Mouse (Mus musculus): Measurements from ENCODE around the gene Bace1.
A peak's percentile ranks its signal among the peaks of the same experiment; 100 is the strongest.

Bace1 gene

DNA sequence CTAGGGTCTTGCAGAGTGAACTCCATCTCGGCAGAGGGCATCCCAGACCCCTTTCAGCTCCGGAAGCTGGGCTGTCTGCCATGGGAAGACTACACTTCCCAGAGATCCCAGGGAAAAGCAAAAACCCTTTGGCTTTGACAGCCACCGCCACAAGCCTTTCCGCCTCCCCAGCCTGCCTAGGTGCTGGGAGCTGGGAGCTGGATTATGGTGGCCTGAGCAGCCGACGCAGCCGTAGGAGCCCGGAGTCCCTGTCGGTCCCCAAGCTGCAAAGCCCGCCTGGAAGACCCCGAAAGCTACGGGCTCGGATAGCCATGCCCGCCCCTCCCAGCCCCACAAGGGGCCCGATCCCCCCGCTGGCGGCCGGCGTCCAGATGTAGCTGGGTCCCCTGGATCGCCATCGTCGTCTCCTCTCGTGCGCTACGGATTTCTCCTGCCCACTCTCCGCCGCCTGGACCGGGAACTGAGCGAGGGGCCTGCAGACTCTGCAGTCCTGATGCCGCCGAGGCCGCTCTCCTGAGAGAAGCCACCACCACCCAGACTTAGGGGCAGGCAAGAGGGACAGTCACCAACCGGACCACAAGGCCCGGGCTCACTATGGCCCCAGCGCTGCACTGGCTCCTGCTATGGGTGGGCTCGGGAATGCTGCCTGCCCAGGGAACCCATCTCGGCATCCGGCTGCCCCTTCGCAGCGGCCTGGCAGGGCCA lies at the start of gene Bace1:
Bace1 (plus strand) TSS at position 147 of the 705 bp plus-strand sequence.
- DNase-seq, result peak; percentile 87 to 93

DNA sequence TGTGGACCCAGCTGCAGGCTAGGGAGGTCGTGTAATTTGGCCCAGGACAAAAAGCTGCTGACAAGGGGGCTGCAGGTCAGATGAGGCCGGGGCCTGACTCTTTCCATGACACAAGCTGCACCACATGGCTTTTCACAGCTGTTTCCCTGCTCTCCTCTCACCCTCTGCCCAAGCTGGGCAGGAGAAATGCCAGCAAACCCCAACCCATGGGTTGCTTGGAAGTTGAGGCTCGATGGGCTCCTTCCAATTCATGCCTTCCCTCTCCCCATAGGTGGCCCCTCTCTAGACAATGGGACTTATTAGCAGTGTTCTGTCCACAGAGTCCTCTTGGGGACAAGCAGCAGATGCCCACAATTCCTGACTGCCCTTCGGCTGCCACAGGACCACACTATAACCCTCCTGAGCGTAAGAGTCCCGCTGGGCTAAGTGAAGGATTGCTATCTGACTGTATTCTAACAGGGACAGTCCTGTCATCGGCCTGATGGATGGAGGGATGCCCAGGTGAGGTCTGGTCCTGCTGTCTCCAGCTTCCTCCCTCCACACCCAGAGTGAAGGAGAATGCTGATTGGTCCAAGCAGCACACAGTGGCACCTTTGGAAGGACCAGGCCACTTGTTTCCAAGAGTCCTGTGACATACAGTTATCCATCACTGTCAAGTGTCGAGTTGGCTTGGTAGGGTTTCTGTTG lies 46.8 kb upstream of the Bace1 start:
- no peak for DNase-seq

DNA sequence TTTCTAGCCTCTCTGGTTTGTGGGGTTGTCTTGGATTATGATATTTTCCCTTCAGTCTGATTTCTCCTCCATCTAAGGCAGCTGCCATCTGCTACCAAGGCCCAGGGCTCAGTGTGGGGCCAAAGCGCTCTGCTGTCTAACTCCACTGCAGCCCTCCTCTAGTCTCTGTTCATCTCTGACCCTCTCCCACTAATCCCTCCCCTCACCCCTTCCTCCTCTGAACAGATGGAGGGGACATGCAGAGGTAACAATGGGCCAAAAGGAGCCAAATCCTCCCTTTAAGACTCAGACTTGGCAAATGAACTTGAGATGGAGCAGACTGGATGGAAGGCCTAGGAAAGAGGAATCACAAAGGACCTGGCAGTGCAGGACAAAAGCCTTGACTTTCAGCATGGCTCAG lies 46.1 kb upstream of the Bace1 start:
- no peak for DNase-seq

DNA sequence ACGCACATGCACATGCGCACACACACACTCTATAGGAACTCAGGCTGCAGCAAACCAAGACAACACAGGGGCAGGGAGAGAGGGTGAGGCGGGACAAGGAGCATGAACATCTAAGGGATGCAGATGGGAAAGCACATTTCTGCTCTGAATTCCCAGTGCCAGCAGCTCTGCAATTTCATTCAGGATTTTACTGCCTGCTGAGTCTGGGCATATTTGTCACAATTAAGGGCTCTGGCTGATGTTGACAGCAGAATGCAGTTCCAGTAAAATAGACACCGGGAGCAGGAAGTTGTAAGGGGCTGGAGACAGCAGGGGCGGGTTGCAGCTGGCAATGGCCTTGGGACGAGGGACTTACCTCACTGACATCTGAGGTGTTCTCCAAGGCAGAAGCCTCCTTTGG lies 44.7 kb upstream of the Bace1 start:
- DNase-seq, result no peak

DNA sequence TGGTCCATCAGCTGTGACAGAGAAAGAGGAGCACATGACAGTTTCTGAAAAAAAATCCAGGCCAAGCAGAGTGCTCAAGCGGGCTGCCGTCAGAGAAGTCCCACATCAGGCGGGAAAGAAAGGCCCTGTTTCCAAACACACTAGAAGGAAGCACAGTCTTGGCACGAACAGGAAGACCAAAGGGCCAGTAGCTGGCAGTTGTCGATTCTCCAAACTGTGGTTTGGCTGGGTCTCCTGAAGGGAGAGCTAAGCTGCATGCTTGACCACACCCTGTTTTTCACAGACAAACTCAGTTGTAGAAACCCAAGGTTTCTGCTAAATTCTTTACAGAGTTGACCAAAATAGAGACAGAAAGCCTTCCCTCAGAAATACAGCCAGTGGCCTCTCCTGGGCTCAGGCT lies 42.7 kb upstream of the Bace1 start:
- no peak for DNase-seq

DNA sequence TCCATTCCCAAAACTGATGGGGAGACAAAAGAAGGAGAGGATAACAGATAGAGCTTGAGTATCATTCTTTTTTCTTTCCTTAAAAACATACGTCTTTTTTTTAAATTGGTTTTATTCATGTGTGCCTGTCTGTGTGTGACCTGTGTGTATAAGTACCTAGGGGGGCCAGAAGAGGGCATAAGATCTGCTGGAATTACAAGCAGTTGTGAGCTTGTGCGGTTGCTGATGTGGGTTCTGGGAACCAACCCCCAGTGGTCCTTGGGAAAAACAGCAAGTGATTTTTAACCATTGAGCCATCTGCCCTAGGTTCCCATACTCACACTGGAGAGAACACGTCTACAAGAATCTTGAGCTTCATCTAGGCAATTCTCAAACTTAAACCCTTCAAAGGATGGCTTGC lies 41.1 kb upstream of the Bace1 start:
- DNase-seq, result no peak

DNA sequence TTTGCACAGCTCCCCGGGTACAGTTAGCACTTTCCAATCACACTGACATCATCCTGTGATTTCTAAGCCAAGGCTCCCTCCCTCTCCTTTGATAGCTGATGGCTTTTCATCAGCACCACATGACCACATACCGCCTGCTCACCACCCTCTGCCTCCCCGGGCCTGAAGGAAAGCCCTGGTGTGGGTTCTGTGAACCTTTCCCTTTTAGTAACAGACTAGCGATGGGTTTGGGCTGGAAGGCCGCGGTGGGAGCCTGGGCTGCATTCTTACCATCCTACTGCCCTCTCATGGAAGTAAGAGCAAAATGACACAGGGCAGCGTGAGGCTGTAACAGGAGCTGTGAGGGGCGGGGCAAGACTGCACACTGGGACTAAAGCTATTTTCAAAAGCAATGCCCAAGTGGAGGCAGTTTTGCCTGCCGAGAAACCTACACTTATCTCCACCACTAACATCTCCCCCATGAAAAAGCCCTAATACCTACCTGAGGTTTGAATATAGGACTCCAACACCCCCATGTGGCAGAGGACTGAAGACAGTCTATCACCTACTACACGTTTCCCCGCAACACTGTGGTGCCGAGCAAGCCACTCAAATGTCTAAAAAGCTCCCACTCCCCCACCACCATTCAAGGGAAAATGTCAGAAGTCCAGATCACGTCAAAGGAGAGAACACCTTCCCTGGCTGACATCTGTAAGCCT lies 39.8 kb upstream of the Bace1 start:
- peak; percentile 64 to 76 for DNase-seq

DNA sequence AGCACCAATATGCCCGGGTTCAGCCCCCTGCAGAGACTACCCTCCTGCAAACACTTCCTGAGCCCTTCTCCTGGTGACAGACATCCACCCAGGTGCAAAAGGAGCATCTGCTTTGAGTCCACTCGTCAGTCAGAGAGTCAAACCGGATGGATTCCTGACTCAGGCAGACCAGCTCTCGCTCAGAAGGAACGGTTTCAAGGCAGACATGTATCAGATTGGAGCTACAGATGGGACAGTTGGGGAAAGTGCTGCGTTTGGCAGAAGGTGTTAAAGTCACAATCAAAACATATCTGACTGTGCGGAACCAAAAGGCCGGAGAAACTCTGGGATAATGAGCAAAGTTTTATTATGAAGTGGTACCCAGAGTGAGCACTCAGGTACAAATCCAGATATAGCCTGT lies 39.0 kb upstream of the Bace1 start:
- no peak for DNase-seq

DNA sequence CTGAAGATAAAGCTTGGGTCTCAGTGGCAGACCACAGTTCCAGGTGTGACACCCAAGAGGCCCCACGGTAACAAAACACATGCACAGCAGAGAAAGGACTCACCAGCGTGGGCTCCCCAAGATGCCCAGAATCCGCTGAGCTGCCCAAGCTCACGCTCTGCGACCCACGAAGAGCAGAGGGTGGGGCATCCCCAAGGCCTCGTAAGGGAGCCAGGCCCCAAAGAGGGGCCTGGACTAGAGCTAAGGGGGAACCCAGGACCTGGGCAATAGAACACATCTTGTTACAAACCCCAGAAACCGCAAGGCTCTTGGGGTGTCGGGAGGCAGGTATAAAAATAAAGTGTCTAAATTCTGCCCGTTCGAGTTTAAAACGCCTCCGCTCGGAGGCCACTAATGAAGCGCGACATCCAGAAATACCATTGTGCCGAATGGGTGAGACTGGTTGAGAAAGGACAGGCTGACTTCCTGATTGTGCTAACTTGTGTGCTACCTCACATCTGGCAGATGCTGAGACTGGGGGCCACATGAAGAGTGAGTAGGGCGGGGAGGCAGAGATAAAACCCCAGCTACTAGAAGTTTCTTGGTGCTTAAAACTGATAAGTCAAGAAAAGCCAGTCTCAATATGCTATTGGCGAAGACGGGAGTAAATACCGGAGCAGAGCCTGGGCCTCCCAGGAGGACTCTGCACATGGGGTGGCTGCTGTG lies 35.2 kb upstream of the Bace1 start:
- DNase-seq, result no peak

DNA sequence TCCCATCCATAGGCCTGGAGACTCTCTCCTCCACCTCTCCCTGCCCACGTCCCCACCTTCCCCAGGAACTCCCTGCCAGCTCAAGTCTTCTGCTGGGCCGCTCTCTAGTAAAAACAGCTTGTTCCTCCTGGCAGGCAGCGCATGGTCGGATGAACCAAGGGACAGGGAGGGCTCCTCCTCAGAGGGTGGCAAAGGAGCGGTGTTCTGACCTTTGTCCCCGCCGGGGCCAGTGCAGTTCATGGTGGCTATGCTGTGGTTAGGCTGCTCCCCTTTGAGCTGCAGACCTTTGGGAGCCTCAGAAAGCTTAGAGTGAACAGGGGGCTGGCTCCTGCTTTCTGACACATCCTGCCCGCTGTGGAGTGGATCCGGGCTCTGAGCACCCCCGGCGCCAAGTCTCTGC lies 31.5 kb upstream of the Bace1 start:
- peak; percentile 40 to 62 for DNase-seq

DNA sequence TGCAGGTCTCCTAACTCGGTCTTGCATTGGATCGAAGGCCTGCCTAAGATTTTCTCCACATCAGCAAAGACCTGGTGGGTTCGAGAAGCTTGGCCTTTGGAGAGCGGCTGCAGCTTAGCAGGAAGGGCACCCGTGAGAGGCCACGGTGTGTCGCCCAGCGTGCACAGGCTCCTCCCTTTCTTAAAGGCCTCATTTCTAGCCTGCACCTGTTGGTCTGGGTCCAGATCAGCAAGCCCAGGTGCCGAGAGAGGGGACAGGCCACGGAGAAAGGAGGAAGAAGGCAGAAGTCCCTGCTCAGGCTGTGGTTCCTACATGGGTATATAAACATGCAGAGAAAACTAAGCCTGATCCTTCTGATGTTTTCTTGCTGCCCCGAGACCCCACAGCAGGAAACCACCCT lies 31.0 kb upstream of the Bace1 start:
- peak in 1 of 2 experiments; percentile 27 for DNase-seq

DNA sequence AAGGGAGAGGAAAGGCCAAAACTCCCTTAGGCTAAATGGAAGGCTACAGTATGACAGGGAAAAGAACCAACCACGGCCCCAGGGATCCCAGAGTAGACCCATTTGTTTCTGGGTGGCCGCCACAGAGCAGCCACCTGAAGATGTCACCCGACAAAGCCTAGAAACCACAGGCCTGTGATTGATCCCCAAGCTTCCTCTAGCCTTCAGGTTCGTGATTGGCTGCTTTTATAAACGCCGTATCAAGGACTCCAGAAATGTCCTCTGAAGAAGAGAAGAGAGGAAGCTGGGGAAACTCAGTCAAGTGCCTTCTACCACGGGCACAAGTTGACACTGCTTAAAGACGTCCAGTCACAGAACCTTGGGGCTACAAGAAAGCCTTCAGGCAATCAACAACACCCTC lies 30.6 kb upstream of the Bace1 start:
- no peak for DNase-seq

DNA sequence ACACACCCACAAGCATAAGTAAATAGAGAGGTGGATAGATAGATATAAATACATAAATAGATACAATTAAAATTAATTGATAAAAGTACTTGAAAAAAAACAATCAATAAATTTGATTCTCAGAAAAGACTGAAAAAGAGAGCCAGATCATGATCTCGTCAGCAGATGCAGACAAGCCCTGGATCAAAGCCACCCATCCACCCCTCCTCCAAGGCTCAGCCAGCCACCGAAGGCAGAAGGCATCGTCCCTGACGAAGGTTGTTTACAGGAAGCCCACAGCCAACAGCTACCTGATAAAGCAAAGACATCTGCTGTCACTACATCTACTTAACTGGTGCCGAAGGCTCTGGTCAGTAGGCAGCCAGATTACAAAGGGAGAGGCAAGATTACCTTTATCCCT lies 26.4 kb upstream of the Bace1 start:
- DNase-seq, result no peak

DNA sequence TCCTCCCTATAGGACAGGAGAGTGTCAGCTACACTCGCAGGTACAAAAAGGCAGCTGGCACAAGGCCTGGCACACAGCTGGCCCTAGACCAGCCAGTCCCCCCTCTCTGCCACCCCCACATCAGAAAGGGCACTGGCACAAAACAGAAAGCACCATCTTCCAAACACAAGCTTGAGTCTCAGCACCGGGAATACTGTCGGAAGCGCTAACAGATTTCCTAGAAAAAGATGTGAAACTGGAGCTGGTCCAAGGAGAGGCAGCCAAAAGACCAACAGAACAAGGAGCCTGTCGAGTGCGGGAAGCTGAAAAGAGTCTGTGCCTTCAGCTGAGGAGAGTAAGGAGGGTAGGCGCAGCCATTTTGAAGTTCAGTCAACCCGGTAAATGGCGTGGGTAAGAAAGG lies 23.3 kb upstream of the Bace1 start:
- DNase-seq, result peak in 1 of 2 experiments; percentile 26

DNA sequence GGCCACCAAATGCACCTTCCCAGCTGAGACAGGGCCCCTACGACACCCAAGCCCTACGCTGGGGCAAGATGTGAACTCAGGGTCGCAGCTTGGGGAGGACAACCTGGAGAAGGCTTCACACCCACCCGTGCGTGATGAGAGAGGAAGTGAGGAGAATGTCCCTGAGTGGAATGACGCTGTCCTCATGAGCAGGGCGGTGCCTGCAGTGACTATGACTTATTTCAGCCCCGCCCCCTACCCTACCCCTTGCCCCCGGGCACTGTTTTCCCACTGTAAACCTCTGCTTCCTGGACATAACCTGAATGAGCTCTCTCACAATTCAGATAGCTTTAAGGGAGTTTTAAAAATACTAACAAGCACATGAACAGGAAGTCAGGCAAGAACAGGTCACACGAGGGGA lies 22.9 kb upstream of the Bace1 start:
- no peak for DNase-seq

DNA sequence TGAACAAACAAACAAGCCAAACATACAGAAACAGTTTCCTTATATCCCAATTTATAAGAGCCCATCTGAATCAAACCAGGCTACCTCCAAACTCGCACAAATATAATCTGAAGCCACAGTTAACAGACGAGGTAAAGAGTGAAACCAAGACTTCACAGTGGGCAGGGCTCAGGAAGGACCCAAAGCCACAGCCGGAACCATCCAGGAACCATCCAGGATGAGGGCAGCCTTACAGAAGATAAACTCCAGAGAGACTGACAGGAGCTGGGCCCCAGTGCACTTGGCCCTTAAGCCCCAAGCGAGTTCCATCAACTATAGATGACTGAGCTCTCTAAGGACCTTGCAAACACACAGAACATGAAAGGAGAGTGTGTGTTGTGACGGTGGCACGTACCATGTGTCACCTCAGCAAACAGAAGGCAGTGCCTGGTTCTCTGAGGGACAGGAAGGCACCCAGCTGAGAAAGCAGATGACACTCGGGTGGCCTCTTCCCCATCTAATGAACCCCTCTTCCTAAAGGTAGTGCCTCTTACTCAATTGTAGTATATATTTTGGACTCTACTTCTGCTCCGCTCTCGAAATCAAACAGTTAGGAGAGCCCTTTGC lies 19.9 kb upstream of the Bace1 start:
- DNase-seq, result no peak

DNA sequence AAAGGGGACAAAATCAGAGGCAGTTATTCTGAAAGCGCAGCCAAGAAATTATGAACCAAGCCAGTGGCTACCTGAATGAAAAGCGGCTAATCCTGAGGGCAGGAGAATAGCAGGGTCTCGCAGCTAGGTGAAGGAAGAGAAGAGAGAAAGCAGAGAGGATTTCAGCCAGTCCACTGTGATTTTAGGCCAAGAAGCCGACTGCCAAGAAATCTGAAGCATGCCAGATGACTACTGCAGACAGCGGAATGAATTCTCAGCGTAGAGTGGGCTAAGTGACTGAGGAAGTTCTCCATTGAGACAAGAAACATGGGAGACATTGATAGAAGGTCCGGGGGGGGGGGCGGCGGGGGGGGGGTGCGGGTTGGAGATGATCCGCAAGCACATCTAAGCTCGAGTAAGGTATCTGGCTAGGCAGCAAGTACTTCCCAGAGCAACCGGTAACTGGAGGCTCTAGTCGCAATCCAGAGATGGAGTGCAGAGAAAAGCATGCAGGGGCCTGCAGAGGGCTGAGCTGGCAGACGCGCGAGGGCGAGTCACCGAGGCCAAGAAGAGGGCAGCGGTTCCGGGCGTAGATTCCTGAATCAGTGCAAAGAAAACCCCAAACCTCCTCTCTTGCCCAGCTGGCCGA lies 10.6 kb upstream of the Bace1 start:
- peak; percentile 19 to 72 for DNase-seq

DNA sequence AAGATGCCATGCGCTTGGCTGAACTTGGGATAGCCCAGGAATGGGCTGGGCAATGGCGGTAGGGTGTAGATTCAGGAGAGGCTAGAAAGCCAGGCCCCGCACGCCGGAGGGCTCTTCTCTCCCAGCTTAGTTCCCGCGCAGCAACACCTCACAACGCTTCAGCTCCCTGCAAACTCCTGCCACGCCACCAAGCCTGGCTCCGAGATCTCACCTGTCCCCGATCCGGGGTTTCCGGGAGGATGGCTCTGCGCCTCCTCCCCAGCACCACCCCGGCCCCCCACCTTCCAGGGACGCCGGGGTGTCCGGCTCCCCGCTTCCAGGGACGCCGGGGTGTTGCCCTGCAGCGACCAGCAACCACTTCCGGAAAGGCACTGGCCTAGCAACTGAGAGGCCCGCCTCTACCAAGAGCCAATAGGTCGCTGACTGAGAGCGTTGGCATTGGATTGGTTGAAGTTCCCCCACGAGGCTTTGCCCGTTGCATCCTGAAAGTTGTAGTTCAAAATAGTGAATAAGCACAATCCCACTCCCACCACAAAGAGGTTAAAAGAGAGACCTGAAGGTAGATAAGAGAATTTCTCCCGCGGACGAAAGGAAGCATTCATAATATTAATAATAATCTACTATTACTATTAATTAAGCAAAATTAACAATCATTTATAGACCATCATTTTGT lies 10.0 kb upstream of the Bace1 start, which contains the start of gene Cep164:
Cep164 (minus strand) TSS at position 401 of the 673 bp plus-strand sequence.
- DNase-seq, result peak; percentile 87 to 92

DNA sequence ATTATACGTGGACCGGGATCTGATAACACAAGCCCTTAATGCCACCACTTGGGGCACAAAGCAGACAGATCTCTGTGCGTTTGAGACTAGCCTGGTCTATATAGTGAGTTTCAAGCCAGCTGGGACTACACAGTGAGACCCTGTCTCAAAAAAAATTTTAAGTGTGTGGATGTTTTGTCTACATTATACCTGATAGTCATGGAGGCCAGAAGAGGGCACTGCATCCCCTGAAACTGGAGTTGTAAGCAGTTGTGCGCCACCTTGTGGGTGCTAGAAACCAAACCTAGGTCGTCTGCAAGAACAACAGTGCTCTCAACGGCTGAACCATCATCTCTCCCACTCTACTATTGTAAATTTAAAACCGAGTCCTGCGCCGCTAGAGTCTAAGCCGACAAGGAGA lies 9.3 kb upstream of the Bace1 start:
- peak; percentile 81 to 88 for DNase-seq

DNA sequence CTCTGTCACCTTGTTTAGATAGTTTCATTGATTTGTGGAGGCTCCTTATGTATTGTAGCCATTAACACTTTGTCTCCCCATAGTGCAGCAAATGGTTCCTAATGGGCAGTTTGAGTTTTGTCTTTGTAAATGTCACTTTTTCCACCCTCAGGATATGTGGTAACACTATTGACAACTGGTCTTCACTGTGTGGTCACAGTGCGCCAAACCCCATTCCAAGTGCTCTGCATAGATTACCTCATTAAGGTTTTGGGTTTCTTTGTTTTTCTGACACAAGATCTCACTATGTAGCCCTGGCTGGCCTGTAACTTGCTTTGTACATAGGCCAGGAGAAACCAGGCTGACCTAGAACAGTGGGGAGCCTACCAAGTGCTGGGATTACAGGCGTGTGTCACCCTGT lies 5.5 kb upstream of the Bace1 start:
- no peak for DNase-seq

DNA sequence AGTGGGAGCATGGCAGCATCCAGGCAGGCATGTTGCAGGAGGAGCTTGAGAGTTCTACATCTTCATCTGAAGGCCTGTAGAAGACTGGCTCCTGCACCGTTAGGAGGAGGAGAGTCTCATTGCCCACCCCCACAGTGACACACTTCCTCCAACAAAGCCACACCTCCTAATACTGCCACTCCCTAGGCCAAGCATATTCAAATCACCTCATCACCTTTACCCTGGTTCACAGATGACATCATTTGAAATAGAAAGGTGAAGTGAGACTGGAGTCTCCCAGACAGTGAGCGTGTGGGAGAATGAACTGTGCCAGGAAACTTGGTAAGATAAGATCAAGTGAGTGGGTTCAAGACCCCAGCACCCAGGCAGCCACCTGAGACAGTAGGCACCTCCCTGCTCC lies 4.9 kb upstream of the Bace1 start:
- no peak for DNase-seq

DNA sequence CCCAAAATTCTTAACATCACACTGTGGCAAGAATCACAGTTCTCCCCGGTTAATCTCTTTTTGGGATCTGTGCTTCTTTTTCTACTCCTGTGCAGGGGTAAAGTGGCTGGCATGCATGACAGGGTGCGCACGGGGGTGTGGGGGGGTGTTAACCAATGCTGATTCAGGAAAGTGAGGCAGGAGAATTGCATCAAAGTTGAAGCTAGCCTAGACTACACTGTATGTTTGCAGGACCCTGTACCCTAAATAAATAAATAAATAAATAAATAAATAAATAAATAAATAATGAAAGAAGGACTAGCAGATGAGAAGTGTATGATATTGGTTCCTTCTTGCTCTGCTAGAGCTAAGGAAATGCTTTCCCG lies 329 bp upstream of the Bace1 start:
- DNase-seq, result no peak

Measured in kidney, postnatal 4 days (tissue).